Comparison of ENCODE assay signal across 24 mouse cellular contexts in genomic region chr11:50365322-50365721, GRCm38 (mm10). TPM values are rescaled to one million over a fixed set of nuclear protein-coding genes. Genes with fewer than 3 reads are reported as not detected.
DNase-seq lines count a peak whose midpoint lies in the region; ATAC-seq and TF ChIP-seq lines count a peak whose summit lies in the region.
"Had no signal": no experiment of that assay in that cellular context is flagged by ENCODE, and none has a peak within 500 bp of the region (broad histone marks: within the 10 kb centered on the region; RNA-seq: fewer than 3 reads in every experiment).

No protein-coding gene starts in this region.

- ATAC-seq in forebrain, embryonic 11.5 days (replicated peaks; ENCODE audit: low FRiP score), result no peak
- no peak for ATAC-seq in forebrain, postnatal 0 days

- H3K9me3 ChIP-seq in forebrain, embryonic 11.5 days (ENCODE audit: control insufficient read depth, low read length), result no peaks in the 10 kb centered on the region
- no peaks in the 10 kb centered on the region for H3K9me3 ChIP-seq in forebrain, postnatal 0 days (ENCODE audit: low read length)
- H3K9me3 ChIP-seq in MEL (replicated peaks; ENCODE audit: insufficient read depth, low read length), result no peaks in the 10 kb centered on the region
- H3K9me3 ChIP-seq: G1E had no signal

- H3K4me1 ChIP-seq in forebrain, embryonic 11.5 days (replicated peaks; ENCODE audit: control insufficient read depth, insufficient read depth, low read length), result no peaks in the 10 kb centered on the region
- no peaks in the 10 kb centered on the region for H3K4me1 ChIP-seq in forebrain, postnatal 0 days (ENCODE audit: insufficient read depth)
- H3K4me1 ChIP-seq in MEL (ENCODE audit: control insufficient read depth in 1 of 2, insufficient read depth in 2 of 2, low read length in 2 of 2), result peaks cover 10 to 25% of the 10 kb centered on the region in 2 experiments

- H3K27me3 ChIP-seq in forebrain, embryonic 11.5 days (ENCODE audit: control insufficient read depth, insufficient read depth, low read length), result peaks cover 2% of the 10 kb centered on the region; the same call in 1 of the 2 replicates
- no peaks in the 10 kb centered on the region for H3K27me3 ChIP-seq in forebrain, postnatal 0 days (ENCODE audit: insufficient read depth, low read length)
- no peaks in the 10 kb centered on the region for H3K27me3 ChIP-seq in MEL (ENCODE audit: control insufficient read depth in 1 of 2, insufficient read depth in 2 of 2, low read length in 2 of 2)
- H3K27me3 ChIP-seq: CH12.LX, Patski had no signal

- no peak for TF ChIP-seq POLR2A in MEL (IDR thresholded peaks at IDR 0.05; ENCODE audit: control insufficient read depth in 1 of 2, insufficient read depth in 1 of 2, low read depth in 1 of 2, low read length in 2 of 2, poor library complexity in 1 of 2)

- DNase-seq in cerebellum, adult 9-10 months, result peak; percentile 4
- no peak for DNase-seq in cerebellum, postnatal 25 days
- DNase-seq in forebrain, embryonic 11.5 days (ENCODE audit: low spot score), result peak; percentile 23
- no peak for DNase-seq in forebrain, postnatal 0 days
- DNase-seq in testis, postnatal 10 days (ENCODE audit: low spot score), result peak; percentile 5
- DNase-seq in testis, postnatal 14 days (ENCODE audit: low spot score), result no peak
- DNase-seq in MEL (ENCODE audit: low read depth, low spot score), result no peak
- no peak for DNase-seq in kidney, postnatal 4 days
- DNase-seq: adrenal gland, adult 2 months; adrenal gland, adult 8-10 months; adrenal gland, postnatal 14 days; adrenal gland, postnatal 25 days; adrenal gland, postnatal 36 days; cerebellum, adult 11 months; cerebellum, adult 18-20 months had no signal

- no peak overlapping the region for H3K4me3 ChIP-seq in forebrain, embryonic 11.5 days (ENCODE audit: low read depth, low read length)
- no peak overlapping the region for H3K4me3 ChIP-seq in forebrain, postnatal 0 days (ENCODE audit: low read depth, low read length)
- no peak overlapping the region for H3K4me3 ChIP-seq in MEL (ENCODE audit: control insufficient read depth in 1 of 2, insufficient read depth in 1 of 2, low read depth in 2 of 2, low read length in 2 of 2)

- H3K36me3 ChIP-seq in forebrain, embryonic 11.5 days (ENCODE audit: control insufficient read depth, insufficient read depth, low read length), result no peaks in the 10 kb centered on the region
- no peaks in the 10 kb centered on the region for H3K36me3 ChIP-seq in forebrain, postnatal 0 days (ENCODE audit: insufficient read depth)
- peaks cover 0 to 16% of the 10 kb centered on the region in 2 experiments; a peak in 2 of 4 replicates for H3K36me3 ChIP-seq in MEL (ENCODE audit: control insufficient read depth in 1 of 2, insufficient read depth in 2 of 2, low read length in 2 of 2)
- H3K36me3 ChIP-seq: G1E had no signal

- TF ChIP-seq RAD21 in MEL (IDR thresholded peaks at IDR 0.05; ENCODE audit: low read depth, low read length), result no peak

- no peak overlapping the region for H3K27ac ChIP-seq in forebrain, embryonic 11.5 days (ENCODE audit: low read depth, low read length)
- H3K27ac ChIP-seq in forebrain, postnatal 0 days (ENCODE audit: low read depth, low read length), result no peak overlapping the region
- H3K27ac ChIP-seq in MEL (ENCODE audit: control insufficient read depth, low read depth, low read length), result no peak overlapping the region

- TF ChIP-seq CTCF in forebrain, postnatal 0 days (IDR thresholded peaks at IDR 0.05; ENCODE audit: low read depth), result no peak
- TF ChIP-seq CTCF in MEL (IDR thresholded peaks at IDR 0.05 in 2 of 3, conservative IDR thresholded peaks at IDR 0.05 in 1 of 3; ENCODE audit: control insufficient read depth in 1 of 3, insufficient read depth in 1 of 3, low read depth in 2 of 3, low read length in 3 of 3, poor library complexity in 1 of 3, severe bottlenecking in 1 of 3), result no peak

- H3K9ac ChIP-seq in forebrain, embryonic 11.5 days (ENCODE audit: low read length), result no peak overlapping the region
- no peak overlapping the region for H3K9ac ChIP-seq in forebrain, postnatal 0 days
- no peak overlapping the region for H3K9ac ChIP-seq in MEL (ENCODE audit: control insufficient read depth, low read depth, low read length, poor library complexity, severe bottlenecking)

- no peaks in the 10 kb centered on the region for H3K79me2 ChIP-seq in MEL (ENCODE audit: control insufficient read depth, insufficient read depth, low read length, poor library complexity)

- TF ChIP-seq EP300 in MEL (IDR thresholded peaks at IDR 0.05; ENCODE audit: low read depth in 1 of 2, low read length in 2 of 2), result peak; percentile 28 to 52; a peak in 2 of 4 replicates

- H3K4me2 ChIP-seq in forebrain, embryonic 11.5 days (ENCODE audit: low read depth, low read length, severe bottlenecking), result no peak overlapping the region
- no peak overlapping the region for H3K4me2 ChIP-seq in forebrain, postnatal 0 days (ENCODE audit: low read depth)

TF ChIP-seq in MEL, 35 proteins besides CTCF, POLR2A, EP300 and RAD21:
- TF ChIP-seq TAL1 (IDR thresholded peaks at IDR 0.05; ENCODE audit: low read length), result peak; percentile 61
- TF ChIP-seq MAZ (IDR thresholded peaks at IDR 0.05; ENCODE audit: low read depth, low read length), result 0 out of 2 replicates have a peak, but pooled peaks have one; percentile 14
- 0 out of 2 replicates have a peak, but pooled peaks have one; percentile 13 for TF ChIP-seq SIN3A (IDR thresholded peaks at IDR 0.05; ENCODE audit: low read length)
- peak; percentile 67 for TF ChIP-seq GATA1 (IDR thresholded peaks at IDR 0.05; ENCODE audit: low read depth, low read length)
- TF ChIP-seq ZKSCAN1 (IDR thresholded peaks at IDR 0.05; ENCODE audit: low read depth, low read length), result no peak
- no peak for TF ChIP-seq POLR2AphosphoS5 (IDR thresholded peaks at IDR 0.05; ENCODE audit: borderline replicate concordance, low read depth, low read length)
- TF ChIP-seq MAX (IDR thresholded peaks at IDR 0.05; ENCODE audit: low read length), result no peak
- no peak for TF ChIP-seq JUND (IDR thresholded peaks at IDR 0.05; ENCODE audit: low read depth, low read length)
- TF ChIP-seq MEF2A (IDR thresholded peaks at IDR 0.05; ENCODE audit: extremely low read depth, insufficient replicate concordance, low read depth, low read length, poor library complexity, severe bottlenecking), result no peak
- TF ChIP-seq TCF12 (IDR thresholded peaks at IDR 0.05; ENCODE audit: low read depth, low read length), result peak; percentile 75
- no peak for TF ChIP-seq GABPA (IDR thresholded peaks at IDR 0.05; ENCODE audit: low read depth, low read length)
- peak; percentile 59; the same call in 1 of the 2 replicates for TF ChIP-seq RCOR1 (IDR thresholded peaks at IDR 0.05; ENCODE audit: low read depth, low read length)
- no peak for TF ChIP-seq NRF1 (IDR thresholded peaks at IDR 0.05; ENCODE audit: insufficient read depth, low read depth, low read length, poor library complexity, severe bottlenecking)

RNA-seq across cellular contexts. Expression of gene Cby3, which starts 11.1 kb away (rescaled TPM):
- 0.47 TPM in 1 of 2 replicates, not detected in the other for polyA plus RNA-seq in forebrain, embryonic 11.5 days (2014; fragmentation: Nextera tagmentation; extraction: Ambion mirVana)
- total RNA-seq in forebrain, postnatal 0 days (2014; rRNA removed), result 0.38 TPM in 1 of 2 replicates, not detected in the other
- 0.64 and 1.2 TPM in 2 replicates for polyA plus RNA-seq in forebrain, postnatal 0 days (2015; fragmentation: Nextera tagmentation; extraction: Ambion mirVana)
- 0.23 and 0.42 TPM in 2 replicates for total RNA-seq in MEL (2012; rRNA removed)
- polyA plus RNA-seq in MEL (2012; ENCODE audit: insufficient read depth in 1 of 2, insufficient read length in 2 of 2, low read depth in 1 of 2, low replicate concordance in 2 of 2, missing spikeins in 1 of 2), result under 1 TPM in 1 of 2 experiments, not detected in 1; 0.31 TPM
- total RNA-seq: adrenal gland, adult 18-20 months; adrenal gland, adult 2 months; adrenal gland, adult 8-10 months; adrenal gland, postnatal 10 days; adrenal gland, postnatal 14 days; adrenal gland, postnatal 25 days; adrenal gland, postnatal 36 days; adrenal gland, postnatal 4 days; CH12.LX; G1E had no signal
- polyA plus RNA-seq: activated CD4-positive, CD25-positive, alpha-beta regulatory T cell, adult 4 months; adrenal gland, adult 2 months; C2C12; CD4-positive, CD25-positive, alpha-beta regulatory T cell, adult 4 months; G1E; Patski had no signal

RNA-seq across cellular contexts. Expression of gene Hnrnph1, which starts 11.5 kb away (rescaled TPM):
- polyA plus RNA-seq in forebrain, embryonic 11.5 days (2014; fragmentation: Nextera tagmentation; extraction: Ambion mirVana), result 833 and 855 TPM in 2 replicates
- 325 and 407 TPM in 2 replicates for total RNA-seq in forebrain, postnatal 0 days (2014; rRNA removed)
- 297 and 302 TPM in 2 replicates for polyA plus RNA-seq in forebrain, postnatal 0 days (2015; fragmentation: Nextera tagmentation; extraction: Ambion mirVana)
- total RNA-seq in MEL (2012; rRNA removed), result 227 and 232 TPM in 2 replicates
- 100 to 1,000 TPM; 425 to 552 TPM for polyA plus RNA-seq in MEL (2012; ENCODE audit: insufficient read depth in 1 of 2, insufficient read length in 2 of 2, low read depth in 1 of 2, low replicate concordance in 2 of 2, missing spikeins in 1 of 2)

RNA-seq across cellular contexts. Expression of gene Canx, which starts 39.8 kb away (rescaled TPM):
- 235 and 248 TPM in 2 replicates for polyA plus RNA-seq in forebrain, embryonic 11.5 days (2014; fragmentation: Nextera tagmentation; extraction: Ambion mirVana)
- 237 and 298 TPM in 2 replicates for total RNA-seq in forebrain, postnatal 0 days (2014; rRNA removed)
- polyA plus RNA-seq in forebrain, postnatal 0 days (2015; fragmentation: Nextera tagmentation; extraction: Ambion mirVana), result 182 and 233 TPM in 2 replicates
- total RNA-seq in MEL (2012; rRNA removed), result 785 and 867 TPM in 2 replicates
- polyA plus RNA-seq in MEL (2012; ENCODE audit: insufficient read depth in 1 of 2, insufficient read length in 2 of 2, low read depth in 1 of 2, low replicate concordance in 2 of 2, missing spikeins in 1 of 2), result 100 to 1,000 TPM; 390 to 464 TPM

Comparison
In these comparisons a context has a peak if more than half of its experiments do, and no peak if none do; other contexts are left out.
1. DNase-seq: peak in cerebellum, adult 9-10 months (single experiment), forebrain, embryonic 11.5 days (single experiment) and testis, postnatal 10 days (single experiment); none in cerebellum, postnatal 25 days (0 of 2), forebrain, postnatal 0 days (single experiment), testis, postnatal 14 days (single experiment), MEL (single experiment) and kidney, postnatal 4 days (0 of 2).